Mouse (Mus musculus): ENCODE measurements around the gene 1700001C19Rik. TPM values are rescaled to one million over a fixed set of nuclear protein-coding genes. Genes with fewer than 3 reads are reported as not detected.

1700001C19Rik gene
- total and polyA plus RNA-seq, 2 experiments = 11.7 to 16.2 TPM

GRCm38 (mm10) chr17:47454675-47455074 is 17.5 kb upstream of the 1700001C19Rik start:
- Histone ChIP-seq H3K27ac (replicated peaks; ENCODE audit: insufficient read depth, low read depth, low read length) (0 out of 2 replicates have a peak overlapping the region, but pooled peaks have one; percentile 8), H3K79me2 (ENCODE audit: control insufficient read depth, insufficient read depth, low read length) (peaks cover 12% of the 10 kb centered on the region; the same call in 1 of the 2 replicates), H3K9ac (ENCODE audit: low read depth, low read length) (no peak overlapping the region), H3K4me1 (ENCODE audit: control insufficient read depth, insufficient read depth, low read length) (peaks cover 21% of the 10 kb centered on the region), H3K36me3 (ENCODE audit: control insufficient read depth, insufficient read depth, low read length) (no peaks in the 10 kb centered on the region), H3K4me3 (ENCODE audit: insufficient read depth, low read depth, low read length) (no peak overlapping the region), H3K27me3 (ENCODE audit: control insufficient read depth, insufficient read depth, low read length) (no peaks in the 10 kb centered on the region)
- TF ChIP-seq POLR2A (IDR thresholded peaks at IDR 0.05; ENCODE audit: extremely low read depth, insufficient read depth, low read length) (no peak), CTCF (IDR thresholded peaks at IDR 0.05; ENCODE audit: low read depth, low read length) (no peak)
- 57% methylated on average over 8 of the region's 8 CpGs for WGBS
- no peak for DNase-seq (ENCODE audit: extremely low read depth, low read depth, low spot score)

- no peak for DNase-seq (ENCODE audit: extremely low read depth, low read depth, low spot score)
- Histone ChIP-seq H3K27ac (replicated peaks; ENCODE audit: insufficient read depth, low read depth, low read length) (no peak overlapping the region), H3K27me3 (ENCODE audit: control insufficient read depth, insufficient read depth, low read length) (no peaks in the 10 kb centered on the region), H3K36me3 (ENCODE audit: control insufficient read depth, insufficient read depth, low read length) (peaks cover 2% of the 10 kb centered on the region; the same call in 1 of the 2 replicates), H3K4me3 (ENCODE audit: insufficient read depth, low read depth, low read length) (no peak overlapping the region), H3K9ac (ENCODE audit: low read depth, low read length) (no peak overlapping the region), H3K79me2 (ENCODE audit: control insufficient read depth, insufficient read depth, low read length) (peaks cover 14% of the 10 kb centered on the region; the same call in 1 of the 2 replicates), H3K4me1 (ENCODE audit: control insufficient read depth, insufficient read depth, low read length) (peaks cover 15% of the 10 kb centered on the region)
- 82% methylated on average over 7 of the region's 7 CpGs for WGBS
- no peak for TF ChIP-seq POLR2A (IDR thresholded peaks at IDR 0.05; ENCODE audit: extremely low read depth, insufficient read depth, low read length)
- TF ChIP-seq CTCF (IDR thresholded peaks at IDR 0.05; ENCODE audit: low read depth, low read length) = no peak
These were observed 15.7 kb upstream of the 1700001C19Rik start for GRCm38 (mm10) chr17:47452886-47453285.

GRCm38 (mm10) chr17:47450880-47451565 is 13.8 kb upstream of the 1700001C19Rik start:
- peaks cover 8% of the 10 kb centered on the region for H3K4me1 ChIP-seq (ENCODE audit: control insufficient read depth, insufficient read depth, low read length)
- peaks cover 7% of the 10 kb centered on the region for H3K36me3 ChIP-seq (ENCODE audit: control insufficient read depth, insufficient read depth, low read length)
- no peak for DNase-seq (ENCODE audit: extremely low read depth, low read depth, low spot score)
- H3K27me3 ChIP-seq (ENCODE audit: control insufficient read depth, insufficient read depth, low read length) = no peaks in the 10 kb centered on the region
- peaks cover 23% of the 10 kb centered on the region; the same call in 1 of the 2 replicates for H3K79me2 ChIP-seq (ENCODE audit: control insufficient read depth, insufficient read depth, low read length)
- TF ChIP-seq CTCF (IDR thresholded peaks at IDR 0.05; ENCODE audit: low read depth, low read length) (no peak), POLR2A (IDR thresholded peaks at IDR 0.05; ENCODE audit: extremely low read depth, insufficient read depth, low read length) (no peak)
- WGBS = 84% methylated on average over 12 of the region's 12 CpGs
- no peak overlapping the region for H3K27ac ChIP-seq (replicated peaks; ENCODE audit: insufficient read depth, low read depth, low read length)
- no peak overlapping the region for H3K4me3 ChIP-seq (ENCODE audit: insufficient read depth, low read depth, low read length)
- no peak overlapping the region for H3K9ac ChIP-seq (ENCODE audit: low read depth, low read length)

- Histone ChIP-seq H3K36me3 (ENCODE audit: control insufficient read depth, insufficient read depth, low read length) (peaks cover 7% of the 10 kb centered on the region), H3K27me3 (ENCODE audit: control insufficient read depth, insufficient read depth, low read length) (no peaks in the 10 kb centered on the region), H3K4me3 (ENCODE audit: insufficient read depth, low read depth, low read length) (no peak overlapping the region), H3K27ac (replicated peaks; ENCODE audit: insufficient read depth, low read depth, low read length) (no peak overlapping the region), H3K9ac (ENCODE audit: low read depth, low read length) (no peak overlapping the region), H3K4me1 (ENCODE audit: control insufficient read depth, insufficient read depth, low read length) (peaks cover 8% of the 10 kb centered on the region), H3K79me2 (ENCODE audit: control insufficient read depth, insufficient read depth, low read length) (peaks cover 27% of the 10 kb centered on the region; the same call in 1 of the 2 replicates)
- DNase-seq (ENCODE audit: extremely low read depth, low read depth, low spot score) = no peak
- 84% methylated on average over 7 of the region's 7 CpGs for WGBS
- TF ChIP-seq POLR2A (IDR thresholded peaks at IDR 0.05; ENCODE audit: extremely low read depth, insufficient read depth, low read length) = no peak
- no peak for TF ChIP-seq CTCF (IDR thresholded peaks at IDR 0.05; ENCODE audit: low read depth, low read length)
These were observed 13.1 kb upstream of the 1700001C19Rik start for GRCm38 (mm10) chr17:47450239-47450638.

GRCm38 (mm10) chr17:47449432-47449831 is 12.3 kb upstream of the 1700001C19Rik start:
- peaks cover 32% of the 10 kb centered on the region; the same call in 1 of the 2 replicates for H3K79me2 ChIP-seq (ENCODE audit: control insufficient read depth, insufficient read depth, low read length)
- H3K27me3 ChIP-seq (ENCODE audit: control insufficient read depth, insufficient read depth, low read length) = no peaks in the 10 kb centered on the region
- DNase-seq (ENCODE audit: extremely low read depth, low read depth, low spot score) = no peak
- H3K9ac ChIP-seq (ENCODE audit: low read depth, low read length) = no peak overlapping the region
- TF ChIP-seq POLR2A (IDR thresholded peaks at IDR 0.05; ENCODE audit: extremely low read depth, insufficient read depth, low read length) = no peak
- no peak for TF ChIP-seq CTCF (IDR thresholded peaks at IDR 0.05; ENCODE audit: low read depth, low read length)
- H3K36me3 ChIP-seq (ENCODE audit: control insufficient read depth, insufficient read depth, low read length) = peaks cover 7% of the 10 kb centered on the region
- H3K27ac ChIP-seq (replicated peaks; ENCODE audit: insufficient read depth, low read depth, low read length) = no peak overlapping the region
- WGBS = 91% methylated on average over 5 of the region's 5 CpGs
- no peak overlapping the region for H3K4me3 ChIP-seq (ENCODE audit: insufficient read depth, low read depth, low read length)
- peaks cover 9% of the 10 kb centered on the region for H3K4me1 ChIP-seq (ENCODE audit: control insufficient read depth, insufficient read depth, low read length)
